Mouse (Mus musculus): ENCODE data around the gene Hspa5. TPM values are rescaled to one million over a fixed set of nuclear protein-coding genes. Genes with fewer than 3 reads are reported as not detected.
A peak's percentile ranks its signal among the peaks of the same experiment; 100 is the strongest.
"Not testable (repeated sequence)": the region's sequence is repeated elsewhere in the genome, so short reads cannot be mapped to it uniquely, and the experiment has no call there.

The Hspa5 gene
- 100 to 1,000 TPM; 216 to 224 TPM for total RNA-seq (2021)

DNA sequence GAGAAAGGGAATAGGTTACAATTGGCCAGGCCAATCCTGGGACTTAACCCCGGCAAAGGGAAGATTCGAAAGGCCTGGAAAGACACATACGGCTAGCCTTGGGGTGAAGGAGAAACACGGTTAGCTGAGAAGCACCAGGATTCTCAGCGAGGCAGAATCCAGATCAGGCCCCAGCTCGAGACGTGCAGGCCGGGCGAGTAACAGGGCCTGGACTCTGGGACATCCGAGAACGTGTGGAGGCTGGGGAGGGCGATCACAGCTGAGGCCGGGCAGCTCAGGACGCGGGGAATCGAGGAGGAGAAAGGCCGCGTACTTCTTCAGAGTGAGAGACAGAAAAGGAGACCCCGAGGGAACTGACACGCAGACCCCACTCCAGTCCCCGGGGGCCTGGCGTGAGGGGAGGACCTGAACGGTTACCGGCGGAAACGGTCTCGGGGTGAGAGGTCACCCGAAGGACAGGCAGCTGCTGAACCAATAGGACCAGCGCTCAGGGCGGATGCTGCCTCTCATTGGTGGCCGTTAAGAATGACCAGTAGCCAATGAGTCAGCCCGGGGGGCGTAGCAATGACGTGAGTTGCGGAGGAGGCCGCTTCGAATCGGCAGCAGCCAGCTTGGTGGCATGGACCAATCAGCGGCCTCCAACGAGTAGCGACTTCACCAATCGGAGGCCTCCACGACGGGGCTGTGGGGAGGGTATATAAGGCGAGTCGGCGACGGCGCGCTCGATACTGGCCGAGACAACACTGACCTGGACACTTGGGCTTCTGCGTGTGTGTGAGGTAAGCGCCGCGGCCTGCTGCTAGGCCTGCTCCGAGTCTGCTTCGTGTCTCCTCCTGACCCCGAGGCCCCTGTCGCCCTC lies at the start of gene Hspa5:
TSS of gene Hspa5 (plus strand) at position 603 of the 859 bp plus-strand sequence.
- intact Hi-C loops (cut with DNase I), result no loop called here

DNA sequence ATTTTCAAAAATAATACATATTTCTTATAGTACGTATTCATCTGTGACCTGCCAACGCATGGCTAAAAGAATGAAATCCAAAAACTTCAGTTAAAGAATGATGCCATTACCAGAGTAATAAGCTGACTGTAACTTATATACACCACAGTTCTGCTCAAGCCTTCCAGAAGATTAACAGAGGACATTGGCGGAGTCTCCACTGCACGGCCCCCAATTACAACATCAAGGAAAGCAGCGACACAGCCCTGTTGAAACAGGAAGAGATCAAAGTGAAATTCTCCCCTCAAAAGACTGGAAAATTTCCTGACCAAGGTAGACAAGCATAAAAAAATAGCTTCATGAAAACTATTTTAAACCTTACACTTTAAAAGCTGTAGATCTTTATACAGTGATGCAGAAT lies 46.5 kb upstream of the Hspa5 start:
- no peak for DNase-seq (ENCODE audit: extremely low spot score in 1 of 2, low spot score in 2 of 2)
- intact Hi-C loops (cut with DNase I), result no loop called here

More for the DNA sequence above, at the start of gene Hspa5:
- DNase-seq (ENCODE audit: extremely low spot score in 1 of 2, low spot score in 2 of 2), result peak; percentile 100

DNA sequence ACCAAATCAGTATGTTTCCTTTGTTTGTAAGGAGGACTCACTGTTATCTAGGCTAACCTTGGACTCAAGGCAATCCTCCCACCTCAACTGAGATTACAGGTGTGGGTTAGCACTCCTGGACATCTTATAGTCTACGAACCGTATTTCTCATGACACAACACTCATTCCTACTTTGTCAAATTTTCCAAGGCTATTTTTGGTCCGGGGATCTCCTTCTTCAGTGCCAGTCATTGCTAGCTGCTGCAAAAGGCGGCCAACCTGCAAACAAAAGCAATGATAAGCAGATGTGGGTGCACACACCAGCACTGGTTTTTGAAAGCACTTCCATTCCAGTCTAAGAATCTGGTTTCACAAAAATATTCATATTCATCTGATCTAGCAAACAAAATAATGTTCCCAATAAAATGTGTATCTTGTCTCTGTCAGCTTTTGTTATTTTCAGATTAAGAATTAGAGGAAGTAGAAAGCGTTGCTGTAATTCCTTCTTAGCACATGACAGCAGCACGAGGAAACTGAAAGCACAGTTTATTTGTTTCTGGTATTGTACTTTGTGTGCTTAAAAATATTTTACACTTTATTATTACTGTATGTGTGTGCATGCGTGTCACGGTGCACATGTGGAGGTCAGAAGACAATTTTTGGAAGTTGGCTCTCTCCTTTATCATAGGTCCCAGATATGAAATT lies 44.6 kb upstream of the Hspa5 start:
- intact Hi-C loops (cut with DNase I), result no loop called here
- no peak for DNase-seq (ENCODE audit: extremely low spot score in 1 of 2, low spot score in 2 of 2)

DNA sequence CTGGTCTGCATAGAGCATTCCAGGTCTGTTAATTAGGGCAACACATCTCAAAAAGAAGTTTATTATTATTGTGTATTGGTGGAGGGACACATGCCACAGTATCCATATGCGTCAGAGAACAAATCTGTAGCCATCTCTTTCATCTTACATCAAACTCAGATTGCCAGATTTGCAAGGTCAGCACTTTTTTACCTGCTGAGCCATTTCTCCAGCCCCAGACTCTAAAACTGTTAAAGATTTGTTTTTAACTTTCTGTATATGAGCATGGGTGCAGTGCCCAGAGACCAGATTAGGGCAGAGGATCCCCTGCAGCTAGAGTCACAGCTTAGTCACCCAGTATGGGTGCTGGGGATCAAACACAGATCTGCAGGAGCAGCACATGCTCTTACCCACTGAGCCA lies 35.1 kb upstream of the Hspa5 start:
- DNase-seq (ENCODE audit: extremely low spot score in 1 of 2, low spot score in 2 of 2), result no peak
- intact Hi-C loops (cut with DNase I), result no loop called here

DNA sequence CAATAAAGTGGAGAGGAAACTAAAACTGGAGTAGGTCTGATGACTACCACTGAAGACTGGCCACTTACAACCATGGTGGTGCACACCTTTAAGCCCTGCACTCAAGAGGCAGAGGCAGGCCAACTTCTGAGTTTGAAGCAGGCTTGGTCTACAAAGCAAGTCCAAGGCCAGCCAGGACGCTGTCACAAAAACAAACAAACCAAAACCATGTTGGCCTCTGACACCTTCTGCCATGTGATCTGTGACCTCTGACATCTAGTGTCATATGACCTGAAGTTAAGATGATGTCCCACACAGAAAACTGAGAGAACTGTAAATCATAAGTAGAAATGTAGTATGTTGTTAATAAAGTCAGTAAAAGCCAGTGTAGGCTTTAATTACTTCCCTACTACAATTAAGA lies 33.9 kb upstream of the Hspa5 start:
- intact Hi-C loops (cut with DNase I), result no loop called here

DNA sequence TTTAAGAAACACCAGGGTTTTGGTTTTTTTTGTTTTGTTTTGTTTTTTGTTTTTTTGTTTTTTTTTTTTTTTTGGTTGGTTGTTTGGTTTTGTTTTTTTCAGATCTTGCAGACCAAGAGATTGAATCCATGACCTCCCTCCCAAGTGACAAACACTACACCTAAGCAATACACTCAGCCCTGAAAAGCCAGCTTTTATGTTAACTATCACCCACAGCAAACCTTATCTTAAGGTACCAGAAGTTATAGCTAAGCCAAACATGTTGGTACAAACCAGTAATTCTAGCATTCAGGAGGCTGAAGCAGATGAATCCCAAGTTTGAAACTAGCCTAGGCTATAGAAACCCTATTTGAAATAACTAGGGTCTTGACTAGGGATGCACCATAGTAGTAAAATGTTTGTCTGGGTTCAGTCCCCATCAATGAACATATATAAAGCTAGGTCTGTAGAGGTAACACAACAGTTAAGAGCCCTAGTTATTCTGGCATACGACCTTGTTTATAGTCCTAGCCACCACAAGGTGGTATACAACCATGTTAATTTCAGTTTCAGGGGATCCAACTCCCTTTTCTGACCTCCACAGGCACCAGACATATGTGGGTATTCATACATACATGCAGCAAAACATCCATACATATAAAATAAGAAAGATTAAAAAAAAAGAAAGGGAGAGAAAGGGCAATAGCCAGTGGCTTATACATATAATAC lies 31.9 kb upstream of the Hspa5 start:
- intact Hi-C loops (cut with DNase I), result no loop called here
- DNase-seq (ENCODE audit: extremely low spot score in 1 of 2, low spot score in 2 of 2), result no peak

More for the DNA sequence above, 33.9 kb upstream of the Hspa5 start:
- no peak for DNase-seq (ENCODE audit: extremely low spot score in 1 of 2, low spot score in 2 of 2)

DNA sequence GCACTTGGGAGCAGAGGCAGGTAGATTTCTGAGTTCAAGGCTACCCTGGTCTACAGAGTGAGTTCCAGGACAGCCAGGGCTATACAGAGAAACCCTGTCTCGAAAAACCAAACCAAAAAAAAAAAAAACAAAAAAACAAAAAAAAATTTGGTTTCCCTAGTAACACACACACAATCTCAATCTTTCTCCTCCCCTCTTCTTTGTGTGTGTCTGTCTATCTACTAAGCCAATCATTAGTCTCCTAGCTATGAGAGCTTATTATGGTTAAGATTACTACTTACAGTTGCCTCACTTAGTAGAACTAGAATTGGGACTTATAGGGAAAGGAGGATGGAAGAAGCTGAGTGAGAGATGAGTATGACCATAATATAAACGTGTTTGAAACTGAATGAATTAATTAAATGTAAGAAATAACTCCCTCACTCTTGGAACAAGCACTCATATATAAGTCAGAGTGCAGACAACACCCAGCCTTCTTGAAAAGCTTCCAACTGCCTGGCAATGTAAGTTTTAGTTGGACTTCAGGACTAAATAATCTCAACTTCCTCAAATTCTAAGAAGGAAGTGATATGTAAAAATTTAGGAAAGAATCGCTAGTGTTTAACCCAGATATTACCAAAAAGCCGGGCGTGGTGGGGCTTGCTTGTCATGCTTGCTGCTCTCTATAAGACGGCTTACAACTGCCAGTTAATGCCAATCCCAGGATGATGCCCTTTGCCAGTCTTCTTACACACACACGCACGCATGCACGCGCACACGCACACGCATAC lies 30.2 kb upstream of the Hspa5 start:
- DNase-seq (ENCODE audit: extremely low spot score in 1 of 2, low spot score in 2 of 2), result no peak
- intact Hi-C loops (cut with DNase I), result no loop called here

DNA sequence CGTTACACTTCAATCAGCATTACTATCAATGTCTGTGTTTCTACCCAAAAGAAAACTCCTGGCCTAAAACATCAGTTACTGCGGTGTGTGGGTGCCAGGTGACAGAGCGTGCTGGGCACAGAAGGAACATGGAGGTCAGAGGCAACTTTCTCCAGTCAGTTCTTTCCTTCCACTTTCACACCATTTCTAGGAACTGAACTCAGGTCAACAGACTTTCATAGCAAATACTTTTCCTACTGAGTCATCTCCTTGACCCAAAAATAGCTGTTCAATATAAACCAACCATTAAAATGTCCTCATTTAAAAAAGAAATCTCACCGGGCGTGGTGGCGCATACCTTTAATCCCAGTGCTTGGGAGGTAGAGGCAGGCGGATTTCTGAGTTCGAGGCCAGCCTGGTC lies 29.1 kb upstream of the Hspa5 start:
- intact Hi-C loops (cut with DNase I), result no loop called here
- no peak for DNase-seq (ENCODE audit: extremely low spot score in 1 of 2, low spot score in 2 of 2)

DNA sequence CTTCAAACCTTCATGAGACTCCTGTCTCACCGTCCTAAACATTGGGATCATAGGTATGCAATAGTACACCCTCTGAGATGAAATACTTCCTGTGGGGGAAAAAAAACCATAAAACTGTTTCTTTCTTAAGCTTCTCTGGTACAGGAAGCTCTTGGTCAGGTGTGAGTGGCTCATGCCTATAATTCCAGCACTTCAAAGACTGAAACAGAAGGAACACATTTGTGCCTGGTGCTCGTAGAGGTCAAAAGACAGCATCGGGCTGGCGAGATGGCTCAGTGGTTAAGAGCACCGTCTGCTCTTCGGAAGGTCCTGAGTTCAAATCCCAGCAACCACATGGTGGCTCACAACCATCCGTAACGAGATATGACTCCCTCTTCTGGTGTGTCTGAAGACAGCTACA lies 27.3 kb upstream of the Hspa5 start:
- intact Hi-C loops (cut with DNase I), result no loop called here
- DNase-seq (ENCODE audit: extremely low spot score in 1 of 2, low spot score in 2 of 2), result no peak

DNA sequence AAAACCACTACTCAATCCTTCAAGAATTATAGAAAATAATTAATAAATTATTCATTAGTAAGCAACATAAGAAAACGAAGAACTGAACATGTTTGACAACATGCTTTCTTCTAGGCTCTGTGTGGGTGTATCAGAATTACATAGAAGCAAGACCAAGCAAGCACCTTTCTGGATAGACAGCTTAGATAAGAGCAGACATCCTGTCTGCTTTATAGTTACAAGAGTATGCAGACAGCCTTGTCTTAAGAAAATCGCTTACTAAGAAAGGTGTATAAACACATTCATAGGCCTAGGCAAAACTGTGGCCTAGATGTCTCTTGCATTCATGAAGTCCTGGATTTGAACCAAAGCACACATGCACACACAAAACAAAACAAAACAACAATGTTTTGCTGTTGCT lies 26.1 kb upstream of the Hspa5 start:
- no peak for DNase-seq (ENCODE audit: extremely low spot score in 1 of 2, low spot score in 2 of 2)
- intact Hi-C loops (cut with DNase I), result no loop called here

DNA sequence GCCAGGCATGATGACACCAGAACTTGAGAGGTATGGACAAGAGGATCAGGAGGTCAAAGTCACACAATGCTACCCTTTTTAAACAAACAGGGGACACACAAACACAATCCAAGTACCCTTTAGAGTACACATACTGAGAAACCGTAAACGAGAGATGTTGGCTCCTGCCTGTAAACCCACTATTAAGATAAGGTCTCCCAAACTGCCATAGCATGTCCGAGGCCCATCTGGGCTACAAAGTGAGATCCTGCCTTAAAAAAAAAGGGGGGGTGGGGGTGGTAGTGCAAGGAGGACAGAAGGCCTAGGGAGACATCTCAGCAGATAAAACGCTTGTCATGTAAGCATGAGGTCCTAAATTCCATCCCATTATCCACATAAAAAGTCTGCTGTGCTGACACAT lies 23.3 kb upstream of the Hspa5 start:
- intact Hi-C loops (cut with DNase I), result no loop called here
- no peak for DNase-seq (ENCODE audit: extremely low spot score in 1 of 2, low spot score in 2 of 2)

DNA sequence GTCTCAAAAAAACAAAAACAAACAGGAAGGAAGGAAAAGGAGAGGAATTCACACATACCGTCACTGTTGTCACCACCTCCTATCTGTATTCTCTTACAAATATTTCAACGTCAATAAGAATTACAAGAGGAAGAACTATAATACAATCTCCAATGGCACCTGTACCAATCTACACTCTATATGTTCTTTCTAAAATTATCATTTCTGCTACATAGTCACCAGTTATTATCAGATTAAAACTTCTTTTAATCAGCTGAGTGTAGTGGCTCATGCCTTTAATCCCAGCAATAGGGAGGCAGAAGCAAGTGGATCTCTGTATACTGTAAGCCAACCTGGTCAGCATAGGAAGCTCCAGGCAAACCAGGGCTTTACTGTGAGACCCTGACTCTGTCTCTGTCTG lies 21.5 kb upstream of the Hspa5 start:
- no peak for DNase-seq (ENCODE audit: extremely low spot score in 1 of 2, low spot score in 2 of 2)
- intact Hi-C loops (cut with DNase I), result no loop called here

DNA sequence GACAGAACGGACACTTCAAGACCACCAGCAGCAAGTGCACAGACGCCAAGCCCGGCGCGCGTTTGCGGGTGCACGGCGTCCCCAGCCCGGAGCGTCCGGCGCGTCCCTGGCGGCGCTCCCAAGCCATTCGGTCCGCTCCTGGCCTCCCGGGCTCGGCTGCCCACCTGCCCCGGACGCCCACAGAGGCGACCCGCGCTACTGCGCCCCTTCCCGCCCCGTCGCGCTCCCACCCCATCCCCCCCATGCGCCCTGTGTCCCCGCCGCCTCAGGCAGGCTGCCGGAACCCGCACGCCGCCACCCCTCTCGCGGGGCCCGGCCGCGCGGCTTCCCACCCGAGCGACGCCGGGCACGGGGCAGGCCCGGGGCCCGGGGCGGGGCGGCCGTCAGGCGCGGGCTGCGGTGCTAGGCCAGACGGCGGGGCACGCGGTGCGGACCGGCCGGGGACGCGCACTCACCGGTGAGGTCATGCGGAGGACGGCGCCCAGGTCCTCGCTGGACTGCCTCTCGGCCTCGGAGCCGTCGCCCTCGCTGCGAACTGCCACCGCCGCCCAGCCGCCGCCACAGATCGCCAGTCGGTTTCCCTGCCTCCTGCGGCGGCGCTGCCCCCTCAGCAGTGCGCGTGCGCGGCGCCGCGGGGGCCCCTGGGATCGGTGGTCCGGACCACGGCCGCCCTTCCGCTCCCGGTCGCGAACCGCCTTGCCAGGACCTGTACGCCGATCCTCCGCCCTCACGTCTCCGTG lies 17.8 kb upstream of the Hspa5 start:
- peak; percentile 62 to 94 for DNase-seq (ENCODE audit: extremely low spot score in 1 of 2, low spot score in 2 of 2)
- intact Hi-C loops (cut with DNase I), result no loop called here

DNA sequence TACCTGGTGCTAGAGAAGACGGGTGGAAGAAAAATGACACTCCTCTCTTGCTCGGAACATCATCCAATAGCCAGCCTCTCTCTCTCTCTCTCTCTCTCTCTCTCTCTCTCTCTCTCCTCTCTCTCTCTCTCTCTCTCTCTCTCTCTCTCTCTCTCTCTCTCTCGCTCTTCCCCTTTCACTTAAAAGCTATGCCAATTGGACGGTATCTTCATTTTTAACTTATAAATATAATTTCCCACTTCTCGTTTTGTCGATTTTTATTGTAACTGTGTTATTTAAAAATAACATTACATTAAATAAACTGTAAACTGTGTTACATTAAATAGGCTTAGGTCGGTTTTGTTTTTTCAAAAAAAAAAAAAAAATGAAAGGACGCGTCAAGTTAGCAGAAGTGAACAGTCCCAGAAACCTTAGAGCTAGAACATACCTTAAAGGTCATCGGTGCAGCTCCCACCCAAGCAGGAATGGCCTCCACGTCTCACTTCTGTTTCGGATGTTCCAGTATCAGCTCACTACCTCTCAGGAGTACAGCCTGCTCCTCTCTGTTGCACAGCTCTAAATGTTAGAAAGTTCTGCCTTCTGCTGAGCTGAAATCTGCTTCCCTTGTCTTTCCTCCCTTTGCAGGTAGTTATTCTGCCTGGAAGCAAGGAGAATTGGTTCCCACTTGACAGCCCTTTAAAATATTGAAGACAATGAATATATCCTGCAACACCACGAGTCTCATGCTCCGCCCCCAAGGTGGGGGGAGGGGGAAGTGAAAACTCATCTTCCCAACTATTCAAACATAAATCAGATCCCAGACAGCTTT lies 17.0 kb upstream of the Hspa5 start, which contains the start of gene Gapvd1:
TSS of gene Gapvd1 (minus strand) at position 682 of the 808 bp plus-strand sequence.
- intact Hi-C loops (cut with DNase I), result no loop called here
- DNase-seq (ENCODE audit: extremely low spot score in 1 of 2, low spot score in 2 of 2), result peak in 1 of 2 experiments; percentile 38

DNA sequence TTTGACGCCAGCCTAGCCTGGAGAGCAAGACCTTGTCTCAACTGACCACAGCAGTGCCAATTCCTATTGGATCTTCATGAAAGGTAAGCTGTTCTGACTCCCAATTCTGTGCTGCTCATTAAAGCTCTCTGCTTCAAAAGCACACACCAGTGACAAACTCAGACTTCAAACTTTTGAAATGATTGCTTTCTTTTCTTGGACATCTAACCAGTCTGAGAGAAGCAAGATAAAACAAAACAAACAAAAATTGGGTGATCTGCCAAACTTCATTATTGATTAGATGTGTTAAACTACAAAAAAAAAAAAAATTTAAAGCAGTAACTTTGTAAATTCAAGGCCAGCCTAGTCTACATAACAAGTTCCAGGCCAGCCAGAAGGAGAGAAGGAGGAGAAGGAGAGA lies 14.4 kb upstream of the Hspa5 start:
- no peak for DNase-seq (ENCODE audit: extremely low spot score in 1 of 2, low spot score in 2 of 2)
- intact Hi-C loops (cut with DNase I), result no loop called here

DNA sequence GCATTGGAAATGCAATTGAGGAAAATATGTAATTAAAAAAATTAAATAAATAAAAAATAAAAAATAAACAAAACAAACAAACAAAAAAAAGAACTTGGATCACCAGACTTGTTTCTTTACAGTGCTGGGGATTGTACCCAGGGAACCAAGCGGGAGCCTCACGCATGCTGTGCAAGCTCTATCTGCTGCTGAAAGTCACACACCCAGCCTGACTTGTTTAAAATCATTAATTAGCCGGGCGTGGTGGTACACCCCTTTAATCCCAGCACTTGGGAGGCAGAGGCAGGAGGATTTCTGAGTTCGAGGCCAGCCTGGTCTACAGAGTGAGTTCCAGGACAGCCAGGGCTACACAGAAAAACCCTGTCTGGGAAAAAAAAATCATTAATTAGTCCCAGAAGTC lies 10.5 kb upstream of the Hspa5 start:
- intact Hi-C loops (cut with DNase I); DNase-seq (ENCODE audit: extremely low spot score in 1 of 2, low spot score in 2 of 2): not testable (repeated sequence)

DNA sequence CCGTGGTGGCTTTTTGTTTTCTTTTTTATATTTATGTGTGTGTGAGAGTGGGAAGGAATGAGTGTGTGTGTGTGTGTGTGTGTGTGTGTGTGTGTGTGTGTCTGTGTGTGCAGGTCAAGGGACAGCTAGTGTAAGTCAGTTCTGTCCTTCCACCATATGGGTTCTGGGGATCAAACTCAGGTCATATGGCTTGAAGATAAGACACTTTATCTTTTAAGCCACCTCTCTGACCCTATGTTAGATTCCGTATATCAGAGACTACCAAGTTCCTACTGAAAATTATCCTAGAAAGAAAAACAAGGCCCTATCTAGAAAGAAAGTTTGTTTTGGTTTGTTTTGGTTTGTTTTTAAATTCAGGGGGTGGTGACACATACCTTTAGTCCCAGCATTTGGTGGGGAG lies 9.6 kb upstream of the Hspa5 start:
- intact Hi-C loops (cut with DNase I), result no loop called here
- no peak for DNase-seq (ENCODE audit: extremely low spot score in 1 of 2, low spot score in 2 of 2)

DNA sequence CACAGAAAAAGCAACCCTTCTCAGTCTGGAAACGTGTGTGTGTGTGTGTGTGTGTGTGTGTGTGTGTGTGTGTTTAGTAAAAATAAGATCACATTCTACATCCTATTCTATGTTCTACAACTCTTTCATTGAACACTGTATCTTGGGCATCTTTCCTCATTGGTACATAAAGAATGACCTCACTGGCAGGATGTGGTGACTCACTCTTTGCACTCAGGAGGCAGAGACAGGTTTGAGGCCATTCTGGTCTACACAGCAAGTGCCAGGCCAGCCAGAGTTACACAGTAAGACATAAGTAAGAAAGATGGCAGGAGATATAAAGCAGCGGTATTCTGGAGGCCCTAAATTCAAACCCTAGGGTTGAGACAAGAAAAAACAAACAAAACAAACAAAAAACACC lies 8.9 kb upstream of the Hspa5 start:
- intact Hi-C loops (cut with DNase I), result no loop called here
- no peak for DNase-seq (ENCODE audit: extremely low spot score in 1 of 2, low spot score in 2 of 2)
